Mouse (Mus musculus) retina, postnatal 7 days (tissue): Measurements from ENCODE around the gene Ranbp17.
A peak's percentile ranks its signal among the peaks of the same experiment; 100 is the strongest.

ENCODE experiments used
- DNase-seq: peaks from one replicate; pipeline ENCODE4 v3.0.0-alpha.2; 2012; ENCODE audit warnings: low read depth, low spot score

Gene Ranbp17

GRCm38 (mm10) chr11:33422226-33422625 lies 91.3 kb downstream of the Ranbp17 start:
- DNase-seq, result no peak

GRCm38 (mm10) chr11:33404651-33405050 lies 108.9 kb downstream of the Ranbp17 start:
- no peak for DNase-seq

GRCm38 (mm10) chr11:33399346-33399745 lies 114.2 kb downstream of the Ranbp17 start:
- no peak for DNase-seq

GRCm38 (mm10) chr11:33398701-33399100 lies 114.8 kb downstream of the Ranbp17 start:
- DNase-seq, result no peak

GRCm38 (mm10) chr11:33396275-33396674 lies 117.3 kb downstream of the Ranbp17 start:
- no peak for DNase-seq

GRCm38 (mm10) chr11:33394093-33394492 lies 119.5 kb downstream of the Ranbp17 start:
- DNase-seq, result no peak

GRCm38 (mm10) chr11:33388685-33389084 lies 124.9 kb downstream of the Ranbp17 start:
- DNase-seq, result no peak

GRCm38 (mm10) chr11:33361867-33362266 lies 151.7 kb downstream of the Ranbp17 start:
- DNase-seq, result no peak

- DNase-seq, result no peak
These were observed 164.3 kb downstream of the Ranbp17 start for GRCm38 (mm10) chr11:33349269-33349668.

- DNase-seq, result no peak
These were observed 171.5 kb downstream of the Ranbp17 start for GRCm38 (mm10) chr11:33342061-33342460.

- DNase-seq, result peak; percentile 13
These were observed 176.9 kb downstream of the Ranbp17 start for GRCm38 (mm10) chr11:33336552-33337121.

GRCm38 (mm10) chr11:33335616-33336015 lies 177.9 kb downstream of the Ranbp17 start:
- DNase-seq, result no peak

- DNase-seq, result peak; percentile 21
These were observed 181.4 kb downstream of the Ranbp17 start for GRCm38 (mm10) chr11:33332137-33332536.

GRCm38 (mm10) chr11:33319006-33319611 lies 194.4 kb downstream of the Ranbp17 start:
- no peak for DNase-seq

GRCm38 (mm10) chr11:33309566-33309965 lies 204.0 kb downstream of the Ranbp17 start:
- DNase-seq, result no peak

GRCm38 (mm10) chr11:33300859-33301258 lies 212.7 kb downstream of the Ranbp17 start:
- no peak for DNase-seq

- no peak for DNase-seq
These were observed 214.2 kb downstream of the Ranbp17 start for GRCm38 (mm10) chr11:33299371-33299770.

- DNase-seq, result no peak
These were observed 216.4 kb downstream of the Ranbp17 start for GRCm38 (mm10) chr11:33297121-33297520.

- peak; percentile 4 for DNase-seq
These were observed 218.1 kb downstream of the Ranbp17 start for GRCm38 (mm10) chr11:33295422-33295821.

GRCm38 (mm10) chr11:33294063-33294462 lies 219.5 kb downstream of the Ranbp17 start:
- no peak for DNase-seq

GRCm38 (mm10) chr11:33278571-33278970 lies 235.0 kb downstream of the Ranbp17 start:
- DNase-seq, result no peak

- no peak for DNase-seq
These were observed 236.9 kb downstream of the Ranbp17 start, which contains the start of gene Gm12117 for GRCm38 (mm10) chr11:33276637-33277036. Gm12117 (minus strand) TSS chr11:33276737.

- DNase-seq, result no peak
These were observed 238.7 kb downstream of the Ranbp17 start for GRCm38 (mm10) chr11:33274816-33275215.
